Mouse (Mus musculus) gastrocnemius, postnatal 4 days (tissue): ENCODE results near the gene Gm13304. TPM values are rescaled to one million over a fixed set of nuclear protein-coding genes. Genes with fewer than 3 reads are reported as not detected.
"Not testable (repeated sequence)": the region's sequence is repeated elsewhere in the genome, so short reads cannot be mapped to it uniquely, and the experiment has no call there.

Experiments used
- DNase-seq, 2 experiments: peaks; one replicate each; pipeline ENCODE4 v3.0.0; 2021 to 2022; ENCODE audit warnings: low spot score in 2 of 2, mixed read lengths in 2 of 2
- long read RNA-seq, 2 experiments: library from polyadenylated mRNA; stranded (forward); transcript quantifications; one replicate each; pipeline ENCODE4 v2.0.0; 2021
- total RNA-seq, 2 experiments: library from RNA; stranded (reverse); gene quantifications; 2 replicates each; pipeline ENCODE4 v1.2.3; 2021

Gm13304 gene
- total RNA-seq, result 1 to 10 TPM; 7.2 to 8.0 TPM
- long read RNA-seq, experiment 1, result 0 reads
- long read RNA-seq, experiment 2, result 0 reads

DNA sequence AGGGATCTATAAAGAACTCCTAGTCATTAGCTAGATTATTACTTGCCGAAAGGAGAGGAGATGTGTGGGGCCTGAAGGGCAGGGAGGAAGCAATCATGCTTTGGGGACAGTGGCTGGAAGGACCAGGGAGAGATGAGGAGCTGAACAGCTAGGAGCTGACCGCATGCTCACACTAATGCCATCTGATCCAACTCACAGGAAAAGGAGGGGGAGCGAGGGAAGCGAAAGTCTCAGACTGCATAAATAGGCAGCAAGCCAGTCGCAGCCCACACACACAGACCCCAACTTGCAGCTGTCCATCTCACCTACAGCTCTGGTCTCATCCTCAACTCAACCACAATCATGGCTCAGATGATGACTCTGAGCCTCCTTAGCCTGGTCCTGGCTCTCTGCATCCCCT lies at the start of gene Gm13304:
Gm13304 (plus strand) TSS at position 301 of the 400 bp plus-strand sequence.
- not testable (repeated sequence) for DNase-seq

DNA sequence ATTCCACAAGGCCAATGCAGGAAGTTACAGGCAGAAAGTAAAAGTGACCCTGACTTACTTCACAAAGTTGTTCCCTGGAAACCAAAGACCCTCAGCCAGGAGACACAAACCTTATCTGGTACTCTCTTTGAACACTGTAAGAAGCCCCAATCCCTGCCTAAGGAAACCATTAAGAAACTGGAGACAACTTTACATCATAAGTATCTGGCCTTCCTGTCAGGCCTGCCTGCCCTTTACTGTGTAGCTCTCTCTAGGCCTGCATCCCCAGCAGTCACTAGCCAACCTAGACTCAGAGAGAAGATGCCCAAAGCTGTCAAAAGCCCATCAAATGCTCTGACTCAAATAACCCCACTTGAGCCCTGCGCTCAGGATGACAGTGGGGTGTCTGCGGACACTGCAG lies 23.7 kb upstream of the Gm13304 start, which contains the start of gene Gm3893:
Gm3893 (plus strand) TSS at position 301 of the 400 bp plus-strand sequence.
- not testable (repeated sequence) for DNase-seq

- not testable (repeated sequence) for DNase-seq
These were observed 38.5 kb downstream of the Gm13304 start, which contains the start of gene Gm13306 for GRCm38 (mm10) chr4:42153136-42153535. Gm13306 (plus strand) TSS chr4:42153436.

Other genes with a start within 250 kb of the Gm13304 start
- not detected for gene Gm21541, start 211.2 kb upstream of the Gm13304 start, total RNA-seq
- 1 to 10 TPM; 2.8 to 3.0 TPM for gene Gm20878, start 173.2 kb upstream of the Gm13304 start, total RNA-seq
- under 1 TPM; 0.21 to 0.27 TPM for gene Fam205a4, start 148.8 kb upstream of the Gm13304 start, total RNA-seq
- gene Gm21093, start 80.1 kb upstream of the Gm13304 start, total RNA-seq, result not detected
- gene Gm3893, start 23.6 kb upstream of the Gm13304 start, total RNA-seq, result not detected
- under 1 TPM in 1 of 2 experiments, not detected in 1; 0.70 TPM for gene Gm13306, start 38.6 kb downstream of the Gm13304 start, total RNA-seq
- under 1 TPM; 0.29 to 0.34 TPM for gene Gm13305, start 53.8 kb downstream of the Gm13304 start, total RNA-seq
- gene Gm10600, start 125.8 kb downstream of the Gm13304 start, total RNA-seq, result under 1 TPM in 1 of 2 experiments, not detected in 1; 0.61 TPM
- not detected for gene Ccl21b, start 140.9 kb downstream of the Gm13304 start, total RNA-seq
- not detected for gene Gm21953, start 179.4 kb downstream of the Gm13304 start, total RNA-seq
- gene Fam205a3, start 203.5 kb downstream of the Gm13304 start, total RNA-seq, result under 1 TPM in 1 of 2 experiments, not detected in 1; 0.23 TPM